Mouse (Mus musculus): ENCODE measurements at regions not wholly inside any gene's neighbourhood (a gene's known extent, or its start where the extent isn't known, plus 50 kb on each side); places are given as distances from the start of the nearest gene placed in this dataset.
A peak's percentile ranks its signal among the peaks of the same experiment; 100 is the strongest.

DNA sequence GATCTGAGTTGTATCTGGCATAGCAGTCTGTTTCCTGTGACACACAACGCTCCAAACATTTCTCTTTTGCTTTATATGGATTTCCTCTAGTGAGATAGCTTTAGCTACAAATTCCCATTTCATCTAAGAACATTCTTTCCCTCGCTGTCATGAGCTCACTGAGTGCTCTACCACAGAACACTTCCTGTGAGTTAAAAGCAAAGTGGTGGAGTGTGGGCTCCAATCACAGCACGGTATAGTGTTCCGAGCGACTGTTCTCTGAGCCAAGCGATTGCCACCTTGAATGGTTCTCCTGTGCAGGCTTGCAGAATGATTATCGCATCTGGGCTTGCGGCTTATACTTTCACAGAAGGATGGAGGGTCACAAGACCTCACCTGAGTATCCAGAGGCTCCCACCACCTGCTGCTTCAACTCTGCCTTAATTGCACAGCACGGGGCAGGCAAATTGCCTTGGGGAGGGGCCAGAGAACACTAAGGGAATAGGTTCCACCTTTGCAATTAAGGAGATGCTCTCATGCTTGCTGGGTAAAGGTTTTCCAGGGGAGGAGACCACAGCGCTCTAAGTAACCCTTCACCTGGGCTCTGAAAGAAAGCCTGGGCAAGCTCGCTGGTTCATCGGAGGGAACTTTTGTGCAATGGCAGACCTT, 477.7 kb downstream of the Zfp704 start:
- DNase-seq: no peak

DNA sequence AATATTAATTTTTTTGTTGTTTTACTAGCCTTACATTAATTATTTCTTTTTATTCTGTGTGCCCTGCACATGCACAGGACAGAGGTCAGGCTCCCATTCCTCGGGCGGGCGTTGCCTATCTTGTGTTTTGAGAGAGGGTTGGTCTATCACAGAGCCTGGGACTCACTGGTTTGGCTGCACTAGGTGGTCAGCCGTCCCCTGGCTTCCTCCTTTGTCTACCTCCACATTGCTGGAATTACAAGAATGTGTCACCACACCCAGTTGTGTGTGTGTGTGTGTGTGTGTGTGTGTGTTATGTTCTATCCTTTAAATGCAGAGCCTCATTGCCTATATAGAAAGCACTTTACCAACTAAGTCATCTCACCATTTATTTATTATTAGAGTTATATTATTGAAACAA, 478.5 kb downstream of the Zfp704 start:
- DNase-seq: no peak

DNA sequence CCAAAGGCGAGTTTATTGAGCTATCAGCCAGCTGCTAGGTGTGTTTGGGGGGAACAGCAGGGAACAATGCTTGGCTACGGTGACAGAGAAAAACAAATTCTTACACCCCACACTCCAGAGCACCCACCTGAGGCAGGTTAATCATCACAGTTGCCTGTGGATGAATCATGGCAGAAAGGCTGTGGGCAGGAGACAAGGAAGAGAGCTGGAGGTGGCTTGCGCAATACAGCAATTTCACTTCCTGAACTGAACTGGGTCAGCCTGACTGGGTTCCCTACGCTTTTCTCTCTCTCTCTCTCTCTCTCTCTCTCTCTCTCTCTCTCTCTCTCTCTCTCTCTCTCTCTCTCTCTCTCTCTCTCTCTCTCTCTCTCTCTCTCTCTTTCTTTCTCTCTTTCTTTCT, 481.5 kb downstream of the Zfp704 start:
- no peak for DNase-seq

DNA sequence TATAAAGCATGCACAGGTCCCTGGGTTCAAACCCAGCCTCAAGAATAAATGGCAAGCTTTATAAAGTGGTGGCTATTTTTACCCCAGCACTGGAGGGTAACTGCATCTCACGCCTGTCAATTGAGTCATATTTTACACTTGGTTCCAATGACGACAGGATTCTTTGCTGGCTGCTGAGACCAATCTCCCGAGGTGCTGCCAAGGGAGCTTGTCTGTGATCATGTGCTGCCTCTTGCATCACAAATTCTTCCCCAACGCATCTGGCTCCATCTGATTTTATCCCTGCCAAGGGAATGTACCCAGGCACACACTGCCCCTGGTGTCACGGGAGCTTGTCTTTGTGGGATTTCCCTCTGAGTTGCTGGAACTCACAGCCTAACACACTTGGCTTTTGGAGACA, 486.8 kb downstream of the Zfp704 start:
- DNase-seq: no peak

DNA sequence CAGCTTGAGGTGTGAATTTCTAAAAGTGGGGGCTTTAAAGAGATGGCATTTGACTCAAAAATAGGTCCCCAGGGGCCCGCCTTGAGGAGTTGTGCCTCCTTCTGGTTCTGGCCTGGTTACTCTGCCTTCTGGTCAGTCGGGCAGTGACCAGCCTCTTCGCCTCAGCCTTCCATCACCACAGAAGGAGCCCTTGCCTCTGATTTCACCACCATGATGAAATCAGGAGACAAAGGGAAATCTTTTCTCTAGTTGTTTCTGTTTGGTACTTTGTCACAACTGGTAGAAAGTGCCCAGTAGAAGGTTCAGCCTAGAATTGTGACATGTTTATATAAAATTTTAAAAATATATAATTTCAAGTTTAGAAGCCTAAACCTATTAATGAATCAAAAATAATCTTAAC, 492.0 kb downstream of the Zfp704 start:
- DNase-seq: no peak

DNA sequence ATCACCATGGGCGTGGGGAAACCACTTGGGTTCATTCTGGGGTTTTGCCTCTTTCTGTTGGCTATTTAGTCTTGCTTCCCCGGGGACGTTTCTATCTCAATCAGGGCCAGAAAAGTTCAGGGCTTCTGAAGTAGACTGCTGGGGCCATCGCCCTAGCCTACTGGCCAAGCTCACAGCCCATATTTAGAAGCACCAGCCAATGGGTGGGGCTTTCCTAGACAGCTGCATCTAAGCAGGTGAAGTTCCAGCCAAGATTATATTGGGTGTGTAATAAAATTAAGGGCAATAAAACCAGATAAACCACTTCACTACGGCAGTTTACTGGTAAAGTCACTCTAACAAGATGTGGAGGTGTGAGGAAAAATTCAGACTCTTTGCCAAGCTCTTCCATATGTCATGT, 496.5 kb downstream of the Zfp704 start:
- DNase-seq: no peak

DNA sequence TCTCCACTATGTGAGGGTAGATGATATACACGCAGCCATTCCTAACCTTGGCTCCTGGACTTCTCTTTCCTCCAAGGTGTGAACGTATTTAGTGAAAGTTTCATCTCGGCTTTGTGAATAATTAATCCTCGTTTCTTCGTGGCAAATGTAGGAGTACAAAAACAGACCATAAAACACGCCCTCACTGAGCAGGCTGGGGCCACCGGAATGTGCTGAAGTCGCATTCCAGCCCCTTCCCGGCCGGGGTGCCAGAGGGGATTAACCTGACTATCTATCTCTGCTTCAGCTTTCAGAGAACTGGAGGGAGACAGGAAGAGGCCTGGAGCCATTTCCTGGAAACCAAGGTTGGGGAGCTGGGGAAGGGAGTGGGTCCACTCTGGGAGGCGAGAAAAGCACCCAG, 499.1 kb downstream of the Zfp704 start:
- DNase-seq: peak; percentile 83

GRCm38 (mm10) chr3:9109991-9110390, 499.9 kb downstream of the Zfp704 start:
- peak; percentile 63 for DNase-seq

DNA sequence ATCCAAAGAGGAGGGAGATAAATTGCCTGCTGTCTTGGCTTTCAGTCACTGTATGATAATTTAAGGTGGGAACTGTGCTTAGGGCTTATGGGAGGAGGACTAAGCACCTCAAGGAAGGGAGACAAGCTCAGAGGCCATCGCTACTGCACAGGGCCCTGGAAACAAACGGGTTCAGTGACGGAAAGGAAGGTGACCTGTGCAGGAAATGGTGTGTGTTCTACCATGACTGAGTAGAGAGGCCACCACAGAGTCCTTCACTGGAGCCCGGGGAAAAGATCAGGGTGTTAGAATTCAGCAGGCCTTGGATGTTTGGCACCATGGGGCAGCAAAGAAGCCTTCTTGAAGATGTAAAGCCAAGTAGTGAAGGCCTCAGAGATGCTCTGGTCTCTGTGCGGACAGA, 500.4 kb downstream of the Zfp704 start:
- no peak for DNase-seq

- no peak for DNase-seq
These were observed 502.0 kb downstream of the Zfp704 start for GRCm38 (mm10) chr3:9107766-9108410.

DNA sequence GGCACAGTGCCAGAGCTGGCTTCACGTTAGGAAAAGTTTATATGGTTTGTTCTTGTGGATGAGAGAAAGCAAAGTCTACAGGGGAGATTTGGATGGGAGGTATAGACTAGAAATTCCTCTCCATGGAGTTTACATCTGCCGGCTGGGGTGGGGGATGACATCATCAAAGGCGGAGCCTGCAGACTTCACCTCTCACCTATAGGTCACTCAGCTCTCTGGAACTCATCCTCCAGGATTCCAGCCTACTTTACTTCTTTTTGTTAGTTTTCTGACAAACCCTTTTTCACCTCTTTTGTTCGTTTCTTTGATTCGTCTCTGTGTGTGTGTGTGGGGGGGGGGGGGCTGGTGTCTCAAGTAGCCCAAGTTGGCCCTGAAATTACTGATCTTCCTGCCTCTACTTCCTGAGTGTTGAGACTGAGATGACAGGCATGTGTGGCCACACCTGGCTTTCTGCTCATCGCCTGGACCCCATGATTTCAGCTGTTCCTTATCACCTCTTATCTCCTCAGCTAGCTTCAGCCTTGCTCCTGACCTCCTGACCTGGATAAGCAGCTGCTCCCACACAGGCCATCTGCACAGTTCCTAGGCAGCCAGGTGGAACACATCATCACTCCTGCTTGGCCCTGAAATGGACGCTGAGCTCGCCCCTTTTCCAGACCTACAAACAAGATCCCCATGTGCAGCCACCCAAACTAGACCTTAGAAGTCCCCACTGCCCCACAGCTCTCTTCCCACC, 504.5 kb downstream of the Zfp704 start:
- DNase-seq: no peak

- DNase-seq: no peak
These were observed 506.4 kb downstream of the Zfp704 start for GRCm38 (mm10) chr3:9103456-9103855.

GRCm38 (mm10) chr3:9101240-9101639, 508.6 kb downstream of the Zfp704 start:
- DNase-seq: no peak

GRCm38 (mm10) chr3:9100761-9101160, 509.1 kb downstream of the Zfp704 start:
- DNase-seq: no peak

DNA sequence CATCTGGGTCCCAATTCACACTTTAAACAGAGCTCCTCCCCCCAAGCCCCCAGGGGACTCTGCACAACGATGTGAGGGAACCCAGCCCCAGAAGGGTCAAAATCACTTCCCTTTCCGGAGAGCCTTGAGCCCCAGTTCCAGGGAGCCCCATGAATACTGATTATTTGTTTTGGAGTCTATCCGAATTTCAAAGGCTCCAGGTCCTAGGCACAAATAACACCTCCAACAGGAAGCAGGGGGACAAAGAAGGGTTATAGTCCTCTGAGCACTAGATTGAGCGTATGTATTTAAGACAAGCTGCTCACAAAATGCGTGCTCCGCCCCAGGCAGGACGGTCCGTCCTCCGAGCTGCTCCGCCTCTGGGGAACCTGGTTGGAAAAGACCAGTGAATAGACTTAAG, 511.4 kb downstream of the Zfp704 start:
- DNase-seq: no peak

GRCm38 (mm10) chr3:9084134-9084533, 525.8 kb downstream of the Zfp704 start:
- DNase-seq: no peak

GRCm38 (mm10) chr3:9082061-9082460, 527.8 kb downstream of the Zfp704 start:
- DNase-seq: no peak

- no peak for DNase-seq
These were observed 531.7 kb downstream of the Zfp704 start for GRCm38 (mm10) chr3:9078201-9078600.

DNA sequence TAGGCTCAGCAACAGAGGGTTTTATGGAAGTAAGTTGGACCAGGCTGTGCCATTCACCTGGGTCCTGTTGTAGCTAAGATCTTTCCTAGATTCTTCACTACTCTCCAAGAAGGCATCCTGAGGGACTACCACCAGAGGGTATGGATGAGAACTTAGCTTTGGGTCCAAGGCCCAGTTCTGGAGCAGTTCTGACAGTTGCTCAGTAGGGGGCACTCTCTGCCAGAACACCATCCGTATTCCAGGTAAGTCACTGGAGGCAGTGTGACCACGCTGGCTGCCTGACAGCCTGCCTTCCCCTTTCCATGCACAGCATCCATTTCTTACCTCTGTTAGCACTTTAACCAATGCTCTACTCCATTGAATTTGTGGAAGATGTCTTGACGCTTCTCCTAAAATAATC, 533.2 kb downstream of the Zfp704 start:
- DNase-seq: peak; percentile 83

DNA sequence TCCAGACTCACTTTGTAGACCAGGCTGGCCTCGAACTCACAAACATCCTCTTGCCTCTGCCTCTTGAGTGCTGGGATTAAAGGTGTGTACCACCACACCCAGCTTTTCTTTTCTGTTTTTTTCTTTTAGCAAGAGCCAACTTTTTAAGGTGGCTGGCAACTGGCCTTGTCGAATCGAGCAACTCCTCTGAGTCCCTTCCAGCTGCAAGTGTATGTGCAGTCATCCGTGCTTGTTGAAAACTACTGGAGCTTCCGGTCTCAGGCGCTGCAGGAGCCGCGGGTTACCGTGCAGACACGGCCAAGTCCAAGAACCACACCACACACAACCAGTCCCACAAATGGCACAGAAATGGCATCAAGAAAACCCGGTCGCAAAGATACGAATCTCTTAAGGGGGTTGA, 537.4 kb downstream of the Zfp704 start:
- DNase-seq: peak; percentile 29

DNA sequence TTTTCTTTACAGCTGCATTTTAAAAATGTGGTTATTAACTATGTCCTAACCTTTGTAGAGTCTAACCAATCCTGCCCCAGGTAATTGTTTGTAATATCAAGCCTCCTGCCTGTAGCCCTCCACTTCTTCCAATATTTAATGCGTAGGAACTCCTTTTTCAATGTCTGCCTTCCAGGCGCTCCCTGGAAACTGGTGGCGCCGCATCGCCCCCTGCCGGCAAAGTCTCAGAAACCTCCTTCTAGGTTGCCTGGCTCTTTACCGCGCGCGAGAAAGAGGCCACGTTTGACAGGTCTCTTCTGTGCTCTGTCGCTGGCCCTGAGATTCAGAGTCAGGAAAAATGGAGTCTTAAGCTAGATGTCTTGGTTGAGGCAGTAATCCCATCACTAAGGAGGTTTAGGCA, 542.8 kb downstream of the Zfp704 start:
- DNase-seq: peak; percentile 76

GRCm38 (mm10) chr3:9066374-9066773, 543.5 kb downstream of the Zfp704 start:
- DNase-seq: no peak

GRCm38 (mm10) chr3:9065892-9066291, 544.0 kb downstream of the Zfp704 start:
- no peak for DNase-seq

Measured in kidney, postnatal 14 days (tissue).